Mouse (Mus musculus) thymus, adult 18-20 months (tissue): ENCODE measurements around the gene Vmn1r208.
"Not testable (repeated sequence)": the region's sequence is repeated elsewhere in the genome, so short reads cannot be mapped to it uniquely, and the experiment has no call there.

Experiments
- DNase-seq, 2 experiments: peaks; one replicate each; pipeline ENCODE4 v3.0.0; 2022; ENCODE audit warnings: mixed read lengths in 2 of 2

Vmn1r208 gene

DNA sequence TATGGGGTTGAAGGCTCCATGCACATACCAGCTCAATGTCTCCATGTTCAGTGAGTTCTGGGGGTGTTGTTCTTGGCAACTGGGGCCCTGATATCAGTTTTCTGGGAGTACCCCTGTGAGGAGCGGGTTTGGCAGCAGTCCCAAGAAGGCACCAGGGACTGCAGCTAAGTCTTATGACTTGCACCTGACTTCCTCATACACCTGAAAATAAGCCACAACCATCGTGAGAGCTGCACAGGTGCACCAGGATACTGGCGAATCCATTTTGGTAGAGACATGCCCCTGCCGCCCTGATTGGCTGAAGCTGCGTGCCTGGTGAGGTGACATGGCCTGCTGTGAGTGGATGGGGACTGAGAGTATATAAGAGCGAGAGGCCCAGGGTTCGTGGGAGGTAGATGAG, at the start of gene Vmn1r208:
Gene Vmn1r208, minus strand, starts transcription at position 101 of the 400 bp plus-strand sequence.
- DNase-seq, result not testable (repeated sequence)

DNA sequence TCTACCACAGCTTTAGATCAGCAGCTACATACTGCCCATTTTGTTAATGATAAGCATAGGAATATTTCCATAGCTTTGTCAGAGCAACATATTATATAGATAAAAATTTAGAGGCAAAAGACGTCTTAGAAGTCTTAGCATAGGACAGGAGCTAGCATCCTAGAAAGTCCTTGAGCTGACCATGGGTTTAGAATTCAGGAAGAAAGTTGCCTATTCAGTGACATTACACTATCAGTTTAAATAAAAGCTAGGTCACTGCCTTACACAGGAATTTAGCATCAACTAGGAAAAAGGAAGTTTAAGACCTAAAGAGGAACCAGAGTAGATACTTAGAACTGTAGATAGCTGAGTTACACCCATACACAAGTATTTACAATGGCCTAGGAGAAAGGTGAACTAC, 44.4 kb upstream of the Vmn1r208 start:
- not testable (repeated sequence) for DNase-seq

DNA sequence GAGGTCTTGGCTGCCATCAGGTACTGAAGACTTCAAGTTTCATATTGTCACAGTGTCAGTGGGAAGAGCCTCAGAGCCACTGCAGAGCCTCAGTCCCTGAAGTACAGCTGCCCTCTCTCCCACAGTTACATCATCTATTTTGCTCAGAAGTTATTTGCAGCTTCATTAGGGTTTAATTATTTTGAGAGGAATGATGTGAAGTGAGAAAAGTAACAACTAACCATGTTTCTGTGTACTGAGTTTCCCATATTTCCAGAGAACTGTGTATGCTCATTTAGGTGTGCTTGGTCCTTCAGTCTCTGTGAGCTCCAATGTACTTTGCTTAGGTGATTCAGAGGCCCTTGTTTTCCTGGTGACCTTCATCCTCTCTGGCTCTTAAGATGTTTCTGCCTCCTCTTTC, 32.4 kb upstream of the Vmn1r208 start, which contains the start of gene Vmn1r209:
Gene Vmn1r209, minus strand, starts transcription at position 101 of the 400 bp plus-strand sequence.
- not testable (repeated sequence) for DNase-seq

DNA sequence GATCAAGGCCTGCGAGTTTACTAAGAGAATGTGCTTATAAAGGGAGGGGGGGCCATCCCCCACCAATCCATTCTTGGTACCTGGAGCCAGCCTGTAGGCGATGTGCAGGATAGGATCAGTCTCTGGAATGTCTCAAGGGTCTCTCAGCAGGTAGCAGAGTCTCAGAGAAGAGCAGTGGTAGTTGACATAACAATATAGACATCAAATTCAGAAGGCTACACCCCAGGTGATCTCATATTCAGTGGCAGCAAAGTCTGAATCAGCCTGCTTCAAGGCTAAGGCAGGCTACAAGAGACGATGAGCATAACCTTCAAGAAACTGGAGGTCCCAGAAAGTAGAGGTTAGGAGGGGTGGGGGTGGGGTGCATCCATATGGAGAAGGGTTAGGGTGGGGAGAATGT, 10.9 kb upstream of the Vmn1r208 start:
- DNase-seq, result not testable (repeated sequence)

DNA sequence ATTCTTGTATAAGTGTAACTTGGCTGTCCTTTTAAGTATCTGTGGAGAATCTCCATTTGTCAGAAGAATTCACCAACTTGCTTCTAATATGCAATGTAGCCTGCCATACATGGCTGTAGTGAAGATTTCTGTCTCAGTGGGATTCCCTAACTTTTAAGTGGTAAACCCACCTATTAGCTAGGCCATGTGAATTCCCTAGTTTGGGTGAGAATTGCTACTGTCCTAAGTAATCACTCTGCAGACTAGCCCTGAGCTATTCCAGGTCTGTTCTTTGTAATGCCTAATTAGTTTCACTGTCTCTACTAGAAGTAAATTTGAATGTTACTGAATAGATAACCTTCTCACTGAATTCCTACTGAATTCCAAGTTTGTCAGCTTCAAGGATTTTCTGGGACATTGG, 7.0 kb upstream of the Vmn1r208 start:
- not testable (repeated sequence) for DNase-seq

DNA sequence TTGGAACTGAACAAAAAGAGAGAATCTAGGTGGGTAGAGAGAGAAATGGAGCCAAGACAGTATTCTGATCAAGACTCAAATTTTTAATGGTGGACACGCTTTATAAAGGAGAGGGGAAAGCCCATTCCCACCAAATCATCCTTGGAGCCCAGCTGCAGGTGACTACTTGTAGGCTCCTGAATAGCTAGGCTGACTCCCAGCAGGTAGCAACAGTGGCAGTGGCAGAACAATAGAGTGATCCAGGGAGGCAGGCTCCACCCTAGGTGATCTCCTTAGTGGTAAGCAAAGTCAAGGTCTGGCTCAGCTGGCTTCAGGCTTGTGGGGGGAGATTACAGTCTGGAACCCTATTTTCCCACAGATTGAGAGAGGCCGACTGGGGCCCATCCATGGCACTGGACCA, 5.6 kb downstream of the Vmn1r208 start:
- not testable (repeated sequence) for DNase-seq

DNA sequence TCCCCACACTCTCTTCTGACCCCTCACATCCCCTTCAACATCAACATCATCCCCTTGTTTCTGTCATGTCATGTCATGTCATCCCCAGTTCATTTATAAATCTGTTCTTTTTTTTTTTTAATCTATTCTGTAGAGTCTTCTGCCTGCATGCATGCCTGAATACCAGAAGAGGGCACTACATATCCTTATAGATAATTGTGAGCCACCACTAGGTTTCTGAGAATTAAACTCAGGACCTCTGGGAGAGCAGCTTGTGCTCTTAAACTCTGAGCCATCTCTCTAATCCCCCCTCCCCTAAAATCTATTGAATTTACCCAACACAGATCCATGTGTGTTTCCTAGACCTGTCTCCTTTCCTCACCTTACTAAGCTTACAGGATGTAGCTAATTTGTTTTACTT, 29.7 kb downstream of the Vmn1r208 start:
- DNase-seq, result no peak

DNA sequence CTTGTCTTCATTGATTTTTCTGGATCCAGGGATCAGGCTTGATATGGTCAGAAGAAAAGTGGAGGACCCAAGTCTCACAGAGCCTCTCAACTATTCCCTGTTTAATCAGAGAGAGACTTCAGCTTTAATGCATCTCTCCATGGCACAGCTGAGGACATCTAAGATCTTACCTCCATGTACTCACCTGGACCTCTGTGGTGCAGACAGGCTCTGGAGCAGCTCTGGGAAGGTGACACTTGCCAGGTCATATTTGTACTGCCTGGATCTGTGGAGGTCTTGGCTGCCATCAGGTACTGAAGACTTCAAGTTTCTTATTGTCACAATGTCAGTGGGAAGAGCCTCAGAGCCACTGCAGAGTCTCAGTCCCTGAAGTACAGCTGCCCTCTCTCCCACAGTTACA, 47.7 kb downstream of the Vmn1r208 start, which contains the start of gene Vmn1r207-ps:
Gene Vmn1r207-ps, minus strand, starts transcription at position 101 of the 400 bp plus-strand sequence.
- not testable (repeated sequence) for DNase-seq
